Mouse (Mus musculus): ENCODE measurements around the gene Grk4. TPM values are rescaled to one million over a fixed set of nuclear protein-coding genes. Genes with fewer than 3 reads are reported as not detected.
"Not testable (repeated sequence)": the region's sequence is repeated elsewhere in the genome, so short reads cannot be mapped to it uniquely, and the experiment has no call there.

Gene Grk4
- total RNA-seq, 2 experiments from 2014 or later: 5.6 to 6.6 TPM

- DNase-seq (ENCODE audit: extremely low spot score in 1 of 2, low spot score in 1 of 2): no peak
Observed at GRCm38 (mm10) chr5:34695521-34695920, 35.3 kb downstream of the Grk4 start.

DNA sequence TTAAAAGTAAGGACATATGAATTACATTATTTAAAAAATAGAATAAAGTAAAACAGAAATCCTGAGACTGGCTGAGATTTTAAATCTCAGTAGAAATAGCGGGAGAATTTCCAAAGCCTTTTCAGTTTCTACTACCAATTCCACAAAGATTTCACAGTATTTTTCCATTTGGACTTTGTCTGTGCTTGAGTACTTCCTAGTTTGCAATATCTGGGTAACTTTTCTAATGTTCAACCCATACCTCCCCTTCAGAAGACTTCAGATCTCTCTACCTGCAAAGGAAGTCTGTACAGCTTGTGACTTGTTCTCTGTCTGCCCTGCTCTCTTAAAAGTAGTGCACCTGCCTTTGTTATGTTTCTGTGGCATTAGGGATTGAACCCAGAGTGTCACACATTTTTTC lies 48.3 kb downstream of the Grk4 start:
- no peak for DNase-seq (ENCODE audit: extremely low spot score in 1 of 2, low spot score in 1 of 2)

GRCm38 (mm10) chr5:34714371-34714770 lies 54.2 kb downstream of the Grk4 start:
- not testable (repeated sequence) for DNase-seq (ENCODE audit: extremely low spot score in 1 of 2, low spot score in 1 of 2)

GRCm38 (mm10) chr5:34714816-34715215 lies 54.6 kb downstream of the Grk4 start:
- no peak for DNase-seq (ENCODE audit: extremely low spot score in 1 of 2, low spot score in 1 of 2)

GRCm38 (mm10) chr5:34729141-34729540 lies 69.0 kb downstream of the Grk4 start:
- DNase-seq (ENCODE audit: extremely low spot score in 1 of 2, low spot score in 1 of 2): no peak

GRCm38 (mm10) chr5:34730255-34730654 lies 70.1 kb downstream of the Grk4 start:
- DNase-seq (ENCODE audit: extremely low spot score in 1 of 2, low spot score in 1 of 2): no peak

GRCm38 (mm10) chr5:34751477-34751876 lies 91.3 kb downstream of the Grk4 start:
- DNase-seq (ENCODE audit: extremely low spot score in 1 of 2, low spot score in 1 of 2): no peak

DNA sequence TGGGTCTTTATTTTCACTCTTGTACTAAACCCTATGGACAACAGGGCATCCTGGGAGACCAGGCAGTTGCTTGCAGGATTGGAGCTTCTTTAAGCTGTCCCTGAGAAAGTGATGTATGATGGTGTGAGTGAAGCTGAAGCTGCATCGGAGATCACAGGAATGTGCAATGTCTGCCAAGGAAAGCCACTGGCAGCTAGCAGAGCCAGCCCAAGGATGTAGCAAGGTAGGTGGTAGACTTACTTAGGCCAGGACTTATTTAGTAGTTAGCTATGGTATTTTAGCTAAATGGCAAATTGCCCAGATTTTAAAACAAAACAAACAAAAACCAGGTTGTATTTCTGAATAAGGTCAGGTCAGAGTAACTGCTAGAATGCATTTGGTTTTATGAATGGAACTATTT lies 98.6 kb downstream of the Grk4 start:
- DNase-seq (ENCODE audit: extremely low spot score in 1 of 2, low spot score in 1 of 2): no peak

- peak in 1 of 2 experiments; percentile 10 for DNase-seq (ENCODE audit: extremely low spot score in 1 of 2, low spot score in 1 of 2)
Observed at GRCm38 (mm10) chr5:34760850-34761508, 100.8 kb downstream of the Grk4 start.

DNA sequence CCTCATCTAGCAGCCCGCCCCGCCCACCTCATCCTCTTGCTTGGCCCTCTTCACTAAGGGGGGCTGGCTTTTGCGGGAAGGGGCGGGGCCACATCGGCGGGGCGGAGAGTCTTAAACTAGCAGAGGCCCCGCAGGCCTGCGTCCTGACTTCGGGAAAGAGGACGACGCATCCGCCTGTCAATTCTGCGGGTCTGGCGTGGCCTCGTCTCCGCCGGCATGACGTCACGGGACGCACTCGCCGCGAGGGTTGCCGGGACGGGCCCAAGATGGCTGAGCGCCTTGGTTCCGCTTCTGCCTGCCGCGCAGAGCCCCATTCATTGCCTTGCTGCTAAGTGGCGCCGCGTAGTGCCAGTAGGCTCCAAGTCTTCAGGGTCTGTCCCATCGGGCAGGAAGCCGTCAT lies 101.3 kb downstream of the Grk4 start, which contains the start of gene Htt:
Htt (plus strand) TSS at position 232 of the 400 bp plus-strand sequence.
- peak; percentile 94 to 96 for DNase-seq (ENCODE audit: extremely low spot score in 1 of 2, low spot score in 1 of 2)

DNA sequence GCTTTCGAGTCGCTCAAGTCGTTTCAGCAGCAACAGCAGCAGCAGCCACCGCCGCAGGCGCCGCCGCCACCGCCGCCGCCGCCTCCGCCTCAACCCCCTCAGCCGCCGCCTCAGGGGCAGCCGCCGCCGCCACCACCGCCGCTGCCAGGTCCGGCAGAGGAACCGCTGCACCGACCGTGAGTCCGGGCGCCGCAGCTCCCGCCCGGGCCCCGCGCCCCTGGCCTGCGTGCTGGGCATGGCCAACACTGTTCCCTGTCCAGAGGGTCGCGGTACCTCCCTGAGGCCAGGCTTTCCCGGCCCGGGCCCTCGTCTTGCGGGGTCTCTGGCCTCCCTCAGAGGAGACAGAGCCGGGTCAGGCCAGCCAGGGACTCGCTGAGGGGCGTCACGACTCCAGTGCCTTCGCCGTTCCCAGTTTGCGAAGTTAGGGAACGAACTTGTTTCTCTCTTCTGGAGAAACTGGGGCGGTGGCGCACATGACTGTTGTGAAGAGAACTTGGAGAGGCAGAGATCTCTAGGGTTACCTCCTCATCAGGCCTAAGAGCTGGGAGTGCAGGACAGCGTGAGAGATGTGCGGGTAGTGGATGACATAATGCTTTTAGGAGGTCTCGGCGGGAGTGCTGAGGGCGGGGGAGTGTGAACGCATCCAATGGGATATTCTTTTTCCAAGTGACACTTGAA lies 101.9 kb downstream of the Grk4 start:
- peak; percentile 26 to 40 for DNase-seq (ENCODE audit: extremely low spot score in 1 of 2, low spot score in 1 of 2)

GRCm38 (mm10) chr5:34771818-34772217 lies 111.6 kb downstream of the Grk4 start:
- no peak for DNase-seq (ENCODE audit: extremely low spot score in 1 of 2, low spot score in 1 of 2)

DNA sequence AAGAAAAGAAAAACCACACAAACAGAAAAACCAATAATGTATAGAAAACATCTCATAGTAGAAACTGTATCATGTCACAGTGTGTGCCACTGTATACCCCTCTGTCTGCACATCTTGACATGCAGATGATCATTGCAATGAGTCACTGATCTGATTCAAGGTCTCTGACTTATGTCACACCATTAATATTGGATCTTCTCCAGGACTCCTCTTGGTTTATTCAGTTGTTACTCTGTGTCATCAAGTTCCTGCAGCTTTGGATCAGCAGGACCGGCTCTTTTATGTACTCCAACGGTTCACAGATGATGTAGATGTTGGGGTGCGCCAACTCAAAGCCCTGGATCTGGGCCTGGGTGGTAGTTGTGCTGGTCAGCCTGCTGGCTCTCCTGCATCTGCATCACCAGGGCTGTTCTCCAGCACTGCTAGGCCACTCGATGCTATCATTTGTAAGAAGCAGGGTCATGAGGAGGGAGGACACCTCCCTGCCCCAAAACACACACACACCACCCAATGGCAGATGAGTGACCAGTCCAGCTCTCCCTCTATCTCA lies 112.6 kb downstream of the Grk4 start:
- no peak for DNase-seq (ENCODE audit: extremely low spot score in 1 of 2, low spot score in 1 of 2)

DNA sequence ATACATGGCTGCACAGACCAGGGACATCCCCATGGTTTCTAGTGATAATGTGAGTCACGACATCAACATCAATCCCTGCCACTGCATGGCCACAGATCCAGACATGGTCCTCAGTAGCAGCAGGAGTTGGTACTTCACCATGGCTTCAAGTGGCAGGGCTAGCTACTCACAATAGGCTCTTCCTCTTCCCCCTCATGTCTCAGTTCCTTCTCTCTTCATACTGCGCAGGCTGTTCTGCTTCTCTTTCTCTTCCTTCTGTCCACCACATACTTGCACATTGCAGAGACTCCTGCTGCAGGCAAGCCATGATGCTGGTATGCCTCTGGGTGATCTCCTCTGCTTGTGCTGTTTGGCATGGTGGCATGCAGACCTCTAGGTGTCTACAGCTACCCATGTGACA lies 113.2 kb downstream of the Grk4 start:
- DNase-seq (ENCODE audit: extremely low spot score in 1 of 2, low spot score in 1 of 2): no peak

- DNase-seq (ENCODE audit: extremely low spot score in 1 of 2, low spot score in 1 of 2): no peak
Observed at GRCm38 (mm10) chr5:34785027-34785426, 124.8 kb downstream of the Grk4 start.

GRCm38 (mm10) chr5:34791141-34791540 lies 131.0 kb downstream of the Grk4 start:
- DNase-seq (ENCODE audit: extremely low spot score in 1 of 2, low spot score in 1 of 2): no peak

DNA sequence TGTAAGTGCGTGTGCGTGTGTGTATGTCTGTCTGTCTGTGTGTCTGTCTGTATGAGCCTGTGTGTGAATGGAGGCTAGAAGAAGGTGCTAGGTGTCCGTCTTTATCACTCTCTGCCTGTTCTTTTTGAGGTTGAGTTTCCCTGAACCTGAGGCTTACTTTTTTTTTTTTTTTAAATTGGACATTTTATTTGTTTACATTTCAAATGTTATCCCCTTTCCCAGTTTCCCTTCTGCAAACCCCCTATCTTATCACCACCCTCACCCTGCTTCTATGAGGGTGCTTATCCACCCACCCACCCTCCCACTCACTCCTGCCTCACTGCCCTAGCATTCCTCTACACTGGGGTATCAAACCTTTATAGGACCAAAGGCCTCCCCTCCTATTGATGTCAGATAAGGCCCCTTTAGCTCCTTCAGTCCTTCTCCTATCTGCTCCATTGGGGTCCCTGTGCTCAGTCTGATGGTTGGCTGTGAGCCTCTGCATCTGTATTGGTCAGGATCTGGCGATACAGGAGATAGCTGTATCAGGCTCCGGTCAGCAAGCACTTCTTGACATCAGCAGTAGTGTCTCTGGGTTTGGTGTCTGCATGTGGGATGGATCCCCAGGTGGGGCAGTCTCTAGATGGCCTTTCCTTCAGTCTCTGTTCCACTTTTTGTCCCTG lies 140.2 kb downstream of the Grk4 start:
- no peak for DNase-seq (ENCODE audit: extremely low spot score in 1 of 2, low spot score in 1 of 2)

All from layer of hippocampus, postnatal 25 days (tissue).